Mouse (Mus musculus) MEL (cell line): ENCODE data around the gene Car2. TPM values are rescaled to one million over a fixed set of nuclear protein-coding genes. Genes with fewer than 3 reads are reported as not detected.
A peak's percentile ranks its signal among the peaks of the same experiment; 100 is the strongest.

Experiments
- DNase-seq: peaks from one replicate; pipeline ENCODE4 v3.0.0; 2011; ENCODE audit warnings: low read depth, low spot score
- H3K27ac ChIP-seq: 2 replicates; pipeline ENCODE4 v1.5.1; 2012; ENCODE audit warnings: low read depth, mild to moderate bottlenecking, control low read depth, low read length, moderate library complexity; ENCODE audit not compliant: control insufficient read depth
- H3K27me3 ChIP-seq, 2 experiments: fragments of 150-350 bp in 1 of 2; sonication (generic) in 1 of 2; 2 replicates each; pipeline ENCODE4 v1.6.1; 2012; ENCODE audit warnings: low read length in 2 of 2, mild to moderate bottlenecking in 2 of 2, improper control_type of control experiment in 1 of 2, moderate library complexity in 1 of 2; ENCODE audit not compliant: insufficient read depth in 2 of 2, control insufficient read depth in 1 of 2
- H3K36me3 ChIP-seq, 2 experiments: 2 replicates each; pipeline ENCODE4 v1.6.1; 2012 to 2014; ENCODE audit warnings: low read length in 2 of 2, improper control_type of control experiment in 1 of 2, inconsistent platforms in 1 of 2, mild to moderate bottlenecking in 1 of 2; ENCODE audit not compliant: insufficient read depth in 2 of 2, control insufficient read depth in 1 of 2
- H3K4me1 ChIP-seq, 2 experiments: fragments of 150-350 bp in 1 of 2; sonication (generic) in 1 of 2; 2 replicates each; pipeline ENCODE4 v1.6.1; 2012; ENCODE audit warnings: low read length in 2 of 2, improper control_type of control experiment in 1 of 2, mild to moderate bottlenecking in 1 of 2; ENCODE audit not compliant: insufficient read depth in 2 of 2, control insufficient read depth in 1 of 2
- H3K4me3 ChIP-seq, 2 experiments: fragments of 150-350 bp in 1 of 2; sonication (generic) in 1 of 2; 2 replicates each; pipeline ENCODE4 v1.5.1; 2012; ENCODE audit warnings: low read depth in 2 of 2, low read length in 2 of 2, mild to moderate bottlenecking in 2 of 2, moderate library complexity in 2 of 2, control low read depth in 1 of 2, improper control_type of control experiment in 1 of 2; ENCODE audit not compliant: control insufficient read depth in 1 of 2, insufficient read depth in 1 of 2
- H3K79me2 ChIP-seq: 2 replicates; pipeline ENCODE4 v1.6.1; 2012; ENCODE audit warnings: mild to moderate bottlenecking, low read length, moderate library complexity; ENCODE audit not compliant: control insufficient read depth, poor library complexity, insufficient read depth
- H3K9ac ChIP-seq: 2 replicates; pipeline ENCODE4 v1.6.1; 2012; ENCODE audit warnings: low read depth, mild to moderate bottlenecking, control low read depth, low read length, moderate library complexity; ENCODE audit not compliant: control insufficient read depth, poor library complexity, severe bottlenecking
- H3K9me3 ChIP-seq: fragments of 150-350 bp; sonication (generic); replicated peaks from 2 replicates; pipeline ENCODE4 v1.6.1; 2012; ENCODE audit warnings: mild to moderate bottlenecking, low read length, improper control_type of control experiment, moderate library complexity; ENCODE audit not compliant: insufficient read depth
- CTCF ChIP-seq, 3 experiments: IDR thresholded peaks in 2 of 3; conservative IDR thresholded peaks in 1 of 3; 2 replicates each; pipeline ENCODE4 v1.5.1; 2011 to 2012; ENCODE audit warnings: low read length in 3 of 3, low read depth in 2 of 3, mild to moderate bottlenecking in 2 of 3, improper control_type of control experiment in 1 of 3, inconsistent platforms in 1 of 3, mixed read lengths in 1 of 3, moderate library complexity in 1 of 3; ENCODE audit not compliant: control insufficient read depth in 1 of 3, insufficient read depth in 1 of 3, poor library complexity in 1 of 3, severe bottlenecking in 1 of 3
- ETS1 ChIP-seq: IDR thresholded peaks from 2 replicates; pipeline ENCODE4 v1.6.1; 2012; ENCODE audit warnings: low read depth, mild to moderate bottlenecking, inconsistent platforms, low read length, improper control_type of control experiment, moderate library complexity
- JUND ChIP-seq: IDR thresholded peaks from 2 replicates; pipeline ENCODE4 v1.6.1; 2011; ENCODE audit warnings: low read depth, mild to moderate bottlenecking, improper control_type of control experiment, low read length
- MAFK ChIP-seq: IDR thresholded peaks from 2 replicates; pipeline ENCODE4 v1.6.1; 2011; ENCODE audit warnings: low read depth, mild to moderate bottlenecking, low read length, improper control_type of control experiment, borderline replicate concordance
- MEF2A ChIP-seq: IDR thresholded peaks from 2 replicates; pipeline ENCODE4 v1.6.1; 2014; ENCODE audit warnings: low read depth, mild to moderate bottlenecking, inconsistent platforms, low read length, improper control_type of control experiment; ENCODE audit not compliant: poor library complexity, insufficient replicate concordance, severe bottlenecking; ENCODE audit errors: extremely low read depth
- MXI1 ChIP-seq: IDR thresholded peaks from 2 replicates; pipeline ENCODE4 v1.6.1; 2011; ENCODE audit warnings: mild to moderate bottlenecking, low read depth, low read length, improper control_type of control experiment
- MYB ChIP-seq: IDR thresholded peaks from 2 replicates; pipeline ENCODE4 v1.6.1; 2011; ENCODE audit warnings: mild to moderate bottlenecking, low read depth, low read length, improper control_type of control experiment
- NRF1 ChIP-seq: IDR thresholded peaks from 2 replicates; pipeline ENCODE4 v1.6.1; 2014; ENCODE audit warnings: low read depth, mild to moderate bottlenecking, inconsistent platforms, low read length, improper control_type of control experiment, moderate library complexity; ENCODE audit not compliant: poor library complexity, insufficient read depth, severe bottlenecking
- POLR2A ChIP-seq, 2 experiments: IDR thresholded peaks; 2 replicates each; pipeline ENCODE4 v1.6.1; 2011 to 2012; ENCODE audit warnings: low read length in 2 of 2, mild to moderate bottlenecking in 2 of 2, control low read depth in 1 of 2, improper control_type of control experiment in 1 of 2, low read depth in 1 of 2, moderate library complexity in 1 of 2; ENCODE audit not compliant: control insufficient read depth in 1 of 2, insufficient read depth in 1 of 2, poor library complexity in 1 of 2
- RCOR1 ChIP-seq: IDR thresholded peaks from 2 replicates; pipeline ENCODE4 v1.6.1; 2012; ENCODE audit warnings: low read depth, mild to moderate bottlenecking, inconsistent platforms, low read length, improper control_type of control experiment
- polyA plus RNA-seq, 2 experiments: library from polyadenylated mRNA; stranded (reverse) in 1 of 2; unstranded in 1 of 2; fragments of >175 nt in 1 of 2; fragments of >200 nt in 1 of 2; gene quantifications; 2 replicates each; pipeline versions ENCODE4 v1.2.1 to v1.2.4; 2012; ENCODE audit warnings: low replicate concordance in 2 of 2, low read depth in 1 of 2; ENCODE audit not compliant: insufficient read length in 2 of 2, insufficient read depth in 1 of 2, missing spikeins in 1 of 2
- total RNA-seq: library from RNA; depleted of rRNA; stranded (reverse); fragments of 300-350 nt; gene quantifications from 2 replicates; pipeline ENCODE4 v1.2.3, GENCODE M21; 2012

Gene Car2
- total and polyA plus RNA-seq, 3 experiments, result 109 to 397 (median 369) TPM

GRCm38 (mm10) chr3:14887686-14888295, 1.7 kb downstream of the Car2 start:
- Histone ChIP-seq H3K27me3 (no peaks in the 10 kb centered on the region), H3K79me2 (peaks cover 50% of the 10 kb centered on the region), H3K4me3 (peak overlapping the region; percentile 66 to 90), H3K27ac (peak overlapping the region; percentile 85), H3K9me3 (no peaks in the 10 kb centered on the region)
- TF ChIP-seq MXI1, result 0 out of 2 replicates have a peak, but pooled peaks have one; percentile 7
- no peak for TF ChIP-seq MEF2A
- no peak for TF ChIP-seq CTCF (IDR thresholded peaks at IDR 0.05 in 2 of 3, conservative IDR thresholded peaks at IDR 0.05 in 1 of 3; ENCODE audit: control insufficient read depth in 1 of 3, insufficient read depth in 1 of 3, low read depth in 2 of 3, low read length in 3 of 3, poor library complexity in 1 of 3, severe bottlenecking in 1 of 3)
- peak; percentile 30 for TF ChIP-seq ETS1
- no peak for TF ChIP-seq MYB
- TF ChIP-seq, all 39 proteins: peak for 2
- Histone ChIP-seq H3K36me3 (peaks cover 7 to 55% of the 10 kb centered on the region in 2 experiments), H3K4me1 (peaks cover 23 to 35% of the 10 kb centered on the region in 2 experiments), H3K9ac (peak overlapping the region; percentile 96)
- DNase-seq, result peak; percentile 58

GRCm38 (mm10) chr3:14888549-14888948, 2.5 kb downstream of the Car2 start:
- no peak for DNase-seq
- Histone ChIP-seq H3K9me3 (no peaks in the 10 kb centered on the region), H3K4me3 (peak overlapping the region; percentile 0 to 27; a peak in 2 of 4 replicates), H3K27me3 (no peaks in the 10 kb centered on the region), H3K9ac (peak overlapping the region; percentile 47; the same call in 1 of the 2 replicates), H3K27ac (peak overlapping the region; percentile 63), H3K4me1 (peaks cover 19 to 27% of the 10 kb centered on the region in 2 experiments), H3K79me2 (peaks cover 52% of the 10 kb centered on the region), H3K36me3 (peaks cover 7 to 51% of the 10 kb centered on the region in 2 experiments)
- peak in 1 of 2 experiments; percentile 18; a peak in 1 of 4 replicates for TF ChIP-seq POLR2A (IDR thresholded peaks at IDR 0.05; ENCODE audit: control insufficient read depth in 1 of 2, insufficient read depth in 1 of 2, low read depth in 1 of 2, low read length in 2 of 2, poor library complexity in 1 of 2)
- no peak for TF ChIP-seq NRF1

- H3K9me3 ChIP-seq, result no peaks in the 10 kb centered on the region
- peaks cover 52% of the 10 kb centered on the region for H3K79me2 ChIP-seq
- H3K27me3 ChIP-seq, result no peaks in the 10 kb centered on the region
- DNase-seq, result peak; percentile 30
- H3K4me3 ChIP-seq, result peak overlapping the region; percentile 28 to 46
- peaks cover 10 to 53% of the 10 kb centered on the region in 2 experiments for H3K36me3 ChIP-seq
- no peak for TF ChIP-seq JUND
- TF ChIP-seq MAFK, result no peak
- no peak for TF ChIP-seq RCOR1
- peaks cover 23 to 25% of the 10 kb centered on the region in 2 experiments for H3K4me1 ChIP-seq
- peak overlapping the region; percentile 47 for H3K9ac ChIP-seq
- peak overlapping the region; percentile 63 for H3K27ac ChIP-seq
These were observed 3.0 kb downstream of the Car2 start for GRCm38 (mm10) chr3:14889085-14889484.
